Mouse (Mus musculus) liver, embryonic 16.5 days (tissue): ENCODE data around the gene Uhrf1. TPM values are rescaled to one million over a fixed set of nuclear protein-coding genes. Genes with fewer than 3 reads are reported as not detected.

Source experiments
- ATAC-seq: fragments of 200-750 bp; cut with Nextera tagmentation; 2 replicates; pipeline ENCODE4 v1.8.0; 2017; ENCODE audit warnings: low read depth, mild to moderate bottlenecking, moderate number of reproducible peaks, moderate library complexity
- H3K27ac ChIP-seq: fragments of 300-500 bp; sonication (generic); 2 replicates; pipeline ENCODE4 v1.5.1; 2014; ENCODE audit warnings: mild to moderate bottlenecking, low read length
- H3K27me3 ChIP-seq: fragments of 300-500 bp; sonication (generic); 2 replicates; pipeline ENCODE4 v1.6.1; 2014; ENCODE audit warnings: low read depth, low read length, mixed read lengths; ENCODE audit not compliant: control insufficient read depth, insufficient read depth
- H3K36me3 ChIP-seq: fragments of 300-500 bp; sonication (generic); 2 replicates; pipeline ENCODE4 v1.6.1; 2014; ENCODE audit warnings: mild to moderate bottlenecking; ENCODE audit not compliant: control insufficient read depth, insufficient read depth
- H3K4me1 ChIP-seq: fragments of 300-500 bp; sonication (generic); 2 replicates; pipeline ENCODE4 v1.6.1; 2014; ENCODE audit warnings: low read depth, low read length, mixed read lengths; ENCODE audit not compliant: control insufficient read depth
- H3K4me2 ChIP-seq: fragments of 300-500 bp; sonication (generic); 2 replicates; pipeline ENCODE4 v1.6.1; 2014; ENCODE audit warnings: low read depth, low read length, mixed read lengths
- H3K4me3 ChIP-seq: fragments of 300-500 bp; sonication (generic); 2 replicates; pipeline ENCODE4 v1.5.1; 2014; ENCODE audit warnings: low read depth, mild to moderate bottlenecking, low read length
- H3K9ac ChIP-seq: fragments of 300-500 bp; sonication (generic); 2 replicates; pipeline ENCODE4 v1.6.1; 2014; ENCODE audit warnings: low read depth, low read length
- H3K9me3 ChIP-seq: fragments of 300-500 bp; sonication (generic); replicated peaks from 2 replicates; pipeline ENCODE4 v1.6.1; 2016; ENCODE audit warnings: low read length; ENCODE audit not compliant: control insufficient read depth
- WGBS: fragments of 180-500 bp; shearing (Covaris S2); extraction: QIAGEN DNeasy Blood & Tissue Kit; methylation state at CpG from one replicate; pipeline ENCODE4 v1.1.7; 2014; ENCODE audit not compliant: insufficient replicate concordance; 5-methylcytosine and 5-hydroxymethylcytosine counted together
- polyA plus RNA-seq: library from polyadenylated mRNA; unstranded; fragments of >200 nt; fragmentation: Nextera tagmentation; extraction: Ambion mirVana; gene quantifications from 2 replicates; pipeline ENCODE4 v1.2.1, GENCODE M21; 2015

Gene Uhrf1
- polyA plus RNA-seq, 1 experiment from 2014 or later, result 86.0 TPM

DNA sequence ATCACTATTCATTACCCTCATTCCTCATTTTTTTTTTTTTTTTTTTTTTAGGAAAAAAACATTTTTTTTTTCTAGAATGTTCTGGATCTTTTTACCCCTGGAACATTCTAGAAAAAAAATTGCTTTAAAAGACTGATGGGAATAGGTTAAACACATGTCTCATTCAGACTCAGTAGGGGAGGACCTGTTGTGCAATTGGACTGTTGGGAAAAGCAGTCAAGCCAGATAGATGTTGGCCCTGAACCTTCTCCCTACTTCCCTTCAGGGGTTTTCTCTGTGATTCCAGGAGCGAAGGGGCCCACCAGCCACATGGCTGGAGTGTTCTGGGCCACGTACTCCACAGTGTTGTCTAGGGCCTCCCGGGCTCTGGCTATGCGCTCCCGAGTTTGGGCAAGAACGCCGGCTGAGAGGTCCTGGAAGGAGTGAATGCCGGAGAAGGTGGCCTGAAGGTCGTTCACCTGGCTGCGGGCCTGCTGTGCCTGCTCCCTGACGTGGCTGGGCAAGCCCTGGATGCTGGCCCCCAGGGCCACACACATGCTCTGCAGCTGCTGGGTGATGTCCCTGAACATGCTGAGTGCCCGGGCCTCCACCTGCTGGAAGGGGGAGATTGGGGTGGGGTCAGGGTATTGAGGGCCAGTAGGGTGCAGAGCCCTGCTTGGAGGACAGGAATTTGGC, 23.5 kb upstream of the Uhrf1 start:
- no peak for ATAC-seq

DNA sequence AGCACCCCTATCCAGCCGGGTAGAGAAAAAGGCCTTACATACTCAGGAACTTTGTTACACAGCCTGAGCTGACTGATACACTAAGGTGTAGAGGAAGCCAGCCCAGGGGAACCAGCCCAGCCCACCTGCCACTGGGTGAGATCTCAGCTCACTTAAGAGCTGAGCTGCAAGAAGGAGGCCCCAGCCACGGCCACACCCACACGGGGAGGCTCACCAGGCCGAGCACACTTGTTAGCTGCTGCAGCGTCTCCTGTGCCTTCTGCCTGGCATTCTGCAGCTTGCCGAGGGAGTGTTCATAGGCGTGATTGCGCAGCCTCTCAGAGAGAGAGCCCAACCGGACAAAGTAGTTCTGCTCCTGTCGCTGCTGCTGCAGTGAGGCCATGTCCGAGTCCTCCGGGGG, 21.9 kb upstream of the Uhrf1 start:
- Histone ChIP-seq H3K9ac (no peak overlapping the region), H3K27me3 (no peaks in the 10 kb centered on the region), H3K9me3 (no peaks in the 10 kb centered on the region), H3K4me3 (no peak overlapping the region), H3K4me1 (peaks cover 30% of the 10 kb centered on the region), H3K4me2 (no peak overlapping the region), H3K27ac (0 out of 2 replicates have a peak overlapping the region, but pooled peaks have one; percentile 6), H3K36me3 (peaks cover 20% of the 10 kb centered on the region)
- ATAC-seq, result no peak
- 61% methylated on average over 12 of the region's 12 CpGs for WGBS

More for the DNA sequence above, 23.5 kb upstream of the Uhrf1 start:
- peaks cover 12% of the 10 kb centered on the region for H3K36me3 ChIP-seq
- no peak overlapping the region for H3K27ac ChIP-seq
- no peak overlapping the region for H3K9ac ChIP-seq
- H3K4me1 ChIP-seq, result peaks cover 38% of the 10 kb centered on the region
- H3K4me3 ChIP-seq, result no peak overlapping the region
- H3K27me3 ChIP-seq, result no peaks in the 10 kb centered on the region
- no peak overlapping the region for H3K4me2 ChIP-seq
- no peaks in the 10 kb centered on the region for H3K9me3 ChIP-seq
- WGBS, result 89% methylated on average over 12 of the region's 12 CpGs

DNA sequence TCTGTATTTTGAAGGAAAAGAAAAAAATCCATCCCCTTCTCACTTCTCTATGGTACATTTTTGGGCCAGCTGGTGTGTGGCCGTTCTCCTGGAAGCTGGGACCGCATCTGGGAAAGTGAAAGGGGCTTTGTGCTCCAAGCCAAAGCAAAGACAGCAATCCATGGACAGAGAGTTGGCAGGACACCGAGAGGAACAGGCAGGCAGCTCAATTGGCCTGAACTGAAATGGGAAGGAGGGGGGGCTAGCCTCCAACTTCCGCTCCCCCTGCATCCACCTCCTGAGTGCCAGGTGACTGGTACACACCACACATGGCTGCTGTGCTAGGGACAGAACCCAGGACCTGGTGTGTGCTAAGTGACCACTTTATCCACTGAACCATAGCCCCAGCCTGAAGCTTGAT, 20.3 kb upstream of the Uhrf1 start:
- H3K36me3 ChIP-seq, result peaks cover 20% of the 10 kb centered on the region
- H3K9ac ChIP-seq, result no peak overlapping the region
- H3K4me1 ChIP-seq, result peaks cover 35% of the 10 kb centered on the region
- H3K4me3 ChIP-seq, result no peak overlapping the region
- H3K27me3 ChIP-seq, result no peaks in the 10 kb centered on the region
- 77% methylated on average over 4 of the region's 4 CpGs for WGBS
- H3K27ac ChIP-seq, result no peak overlapping the region
- H3K9me3 ChIP-seq, result no peaks in the 10 kb centered on the region
- no peak for ATAC-seq
- H3K4me2 ChIP-seq, result no peak overlapping the region

DNA sequence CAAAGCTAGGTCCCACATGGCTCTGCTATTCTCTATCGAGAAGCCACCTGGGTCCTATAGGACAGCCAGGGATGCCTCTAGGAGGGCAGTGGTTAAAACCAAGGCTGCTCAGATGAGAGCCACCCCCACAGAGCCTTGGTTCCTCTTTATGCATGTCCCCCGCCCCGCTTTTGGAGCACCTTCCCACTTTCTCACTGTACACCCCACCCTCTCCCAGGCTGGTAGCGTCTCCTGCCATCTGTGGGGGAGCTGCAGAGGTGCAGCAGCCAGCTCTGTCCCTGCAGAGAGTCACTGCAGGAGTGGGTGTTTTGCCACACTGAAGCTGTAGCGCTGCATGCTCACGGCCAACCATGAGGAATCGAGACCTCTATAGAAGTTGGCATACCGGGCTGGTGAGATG, 19.8 kb upstream of the Uhrf1 start:
- no peaks in the 10 kb centered on the region for H3K9me3 ChIP-seq
- ATAC-seq, result no peak
- no peak overlapping the region for H3K4me3 ChIP-seq
- no peak overlapping the region for H3K27ac ChIP-seq
- H3K4me1 ChIP-seq, result peaks cover 35% of the 10 kb centered on the region
- H3K9ac ChIP-seq, result no peak overlapping the region
- H3K4me2 ChIP-seq, result no peak overlapping the region
- no peaks in the 10 kb centered on the region for H3K27me3 ChIP-seq
- peaks cover 20% of the 10 kb centered on the region for H3K36me3 ChIP-seq
- 71% methylated on average over 8 of the region's 8 CpGs for WGBS

DNA sequence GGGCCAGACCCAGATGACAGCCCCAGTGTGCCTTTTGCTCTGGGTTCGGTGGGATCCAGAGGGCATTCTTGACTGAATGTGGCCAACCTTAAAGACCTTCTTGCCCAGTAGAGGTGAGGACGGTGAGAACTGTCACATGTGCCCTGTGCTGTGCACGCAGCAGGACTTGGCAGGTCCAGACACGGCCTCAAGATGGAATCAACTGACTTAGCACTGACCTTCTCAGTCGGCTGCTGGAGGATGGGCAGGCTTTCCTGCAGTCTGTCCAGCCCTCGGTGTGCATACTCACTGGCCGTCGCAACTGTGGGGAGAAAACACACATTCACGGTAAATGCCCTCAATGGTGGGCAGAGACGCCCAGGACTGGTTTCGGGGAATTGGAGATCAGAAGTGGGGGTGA, 17.1 kb upstream of the Uhrf1 start:
- no peak for ATAC-seq
- no peaks in the 10 kb centered on the region for H3K27me3 ChIP-seq
- H3K4me1 ChIP-seq, result peaks cover 54% of the 10 kb centered on the region
- H3K4me2 ChIP-seq, result no peak overlapping the region
- 89% methylated on average over 11 of the region's 11 CpGs for WGBS
- H3K27ac ChIP-seq, result no peak overlapping the region
- H3K4me3 ChIP-seq, result no peak overlapping the region
- H3K9ac ChIP-seq, result no peak overlapping the region
- H3K9me3 ChIP-seq, result no peaks in the 10 kb centered on the region
- peaks cover 17% of the 10 kb centered on the region for H3K36me3 ChIP-seq

DNA sequence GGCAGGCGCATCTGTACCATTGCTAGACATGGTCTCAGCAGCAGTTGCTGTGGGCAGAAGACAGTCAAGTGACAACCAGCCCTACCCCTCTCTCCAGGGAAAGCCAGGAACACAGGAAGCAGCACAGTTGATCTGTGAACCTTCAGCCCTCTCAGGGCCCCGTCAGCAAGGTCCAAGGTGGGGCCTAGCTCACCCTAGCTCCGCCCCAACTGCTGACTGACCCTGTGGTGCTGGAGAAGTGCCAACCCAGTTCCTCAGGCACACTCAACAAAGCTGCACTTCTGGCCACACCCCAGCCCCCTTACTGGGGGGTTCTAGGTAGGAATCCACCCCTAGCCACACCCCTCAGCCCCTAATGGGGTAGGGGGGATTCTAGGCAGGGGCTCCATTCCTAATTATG, 15.3 kb upstream of the Uhrf1 start:
- peak; percentile 44 for ATAC-seq
- H3K4me2 ChIP-seq, result peak overlapping the region; percentile 54
- peak overlapping the region; percentile 90 for H3K27ac ChIP-seq
- WGBS, result 32% methylated on average over 3 of the region's 3 CpGs
- H3K9me3 ChIP-seq, result no peaks in the 10 kb centered on the region
- H3K36me3 ChIP-seq, result peaks cover 13% of the 10 kb centered on the region
- H3K4me3 ChIP-seq, result peak overlapping the region; percentile 42
- no peaks in the 10 kb centered on the region for H3K27me3 ChIP-seq
- peaks cover 60% of the 10 kb centered on the region for H3K4me1 ChIP-seq
- H3K9ac ChIP-seq, result peak overlapping the region; percentile 57

DNA sequence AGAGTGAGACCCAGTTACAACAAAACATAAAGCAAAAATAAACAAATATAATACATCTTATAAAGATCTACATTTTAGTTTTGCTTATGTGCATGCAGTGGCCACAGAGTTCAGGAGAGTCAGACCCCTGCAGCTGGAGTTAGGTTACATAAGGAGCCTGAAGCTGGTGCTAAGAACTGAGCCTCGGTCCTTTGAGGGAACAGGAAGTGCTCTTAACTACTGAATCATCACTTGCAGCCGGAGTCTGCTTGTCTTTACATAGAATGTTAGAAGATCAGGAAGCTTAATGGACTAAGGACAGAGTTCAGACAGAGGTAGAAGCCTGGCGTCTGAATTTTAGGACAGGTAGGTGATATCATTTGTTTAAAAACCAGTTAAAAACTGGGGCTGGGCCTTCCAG, 14.3 kb upstream of the Uhrf1 start:
- H3K36me3 ChIP-seq, result peaks cover 9% of the 10 kb centered on the region
- peak overlapping the region; percentile 54 for H3K9ac ChIP-seq
- no peaks in the 10 kb centered on the region for H3K9me3 ChIP-seq
- 20% methylated on average over 3 of the region's 3 CpGs for WGBS
- H3K4me2 ChIP-seq, result peak overlapping the region; percentile 70
- peak overlapping the region; percentile 90 for H3K27ac ChIP-seq
- no peak for ATAC-seq
- no peaks in the 10 kb centered on the region for H3K27me3 ChIP-seq
- H3K4me1 ChIP-seq, result peaks cover 60% of the 10 kb centered on the region
- peak overlapping the region; percentile 56 for H3K4me3 ChIP-seq

DNA sequence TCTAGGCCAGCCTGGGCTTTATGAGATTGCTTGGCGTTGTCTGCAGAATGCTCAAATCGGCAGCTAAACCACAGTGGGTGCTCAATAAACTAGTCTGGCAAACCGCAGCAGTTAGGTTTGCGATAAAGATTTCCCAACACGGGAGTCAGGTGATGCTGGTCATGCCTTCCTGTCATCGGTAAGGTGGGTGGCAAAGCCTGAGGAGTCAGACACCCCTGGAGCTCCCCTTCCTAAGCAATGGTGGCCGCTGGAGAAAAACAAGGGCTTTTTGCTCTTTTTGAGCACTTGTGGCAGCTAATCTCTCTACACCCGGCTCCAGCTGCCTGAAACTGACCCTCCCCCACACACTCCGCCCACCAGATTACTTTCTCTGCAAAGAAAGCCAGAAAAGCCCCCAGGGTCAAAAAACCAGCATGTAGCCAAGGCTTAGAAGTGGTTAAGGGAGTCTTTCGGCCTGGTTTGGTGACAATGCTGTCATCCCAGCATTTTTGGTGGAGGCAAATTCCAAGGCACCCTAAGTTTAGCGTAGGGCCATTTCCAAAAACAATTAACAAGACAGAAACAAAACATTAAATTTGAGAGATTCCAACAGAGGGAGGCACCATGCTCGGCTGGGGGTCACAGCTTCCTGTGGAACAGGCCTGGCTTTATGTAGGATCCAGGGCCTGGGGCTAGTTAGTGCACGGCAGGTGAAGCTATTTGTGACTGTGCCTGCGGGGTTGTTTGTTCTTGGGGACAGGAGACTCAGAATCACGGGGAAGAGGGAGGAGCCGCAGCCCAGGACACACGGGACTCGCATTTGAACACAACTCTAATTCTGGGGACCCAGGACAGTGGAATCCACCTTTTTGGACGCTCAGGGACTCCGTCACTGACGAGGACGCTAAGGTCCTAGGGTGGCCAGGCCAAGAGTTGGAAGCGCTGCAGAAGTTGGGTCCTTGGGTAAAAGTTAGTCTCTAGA, 13.5 kb upstream of the Uhrf1 start:
- H3K27me3 ChIP-seq, result no peaks in the 10 kb centered on the region
- peak overlapping the region; percentile 70 for H3K4me2 ChIP-seq
- no peaks in the 10 kb centered on the region for H3K9me3 ChIP-seq
- peak overlapping the region; percentile 54 for H3K9ac ChIP-seq
- peak; percentile 20 for ATAC-seq
- peak overlapping the region; percentile 90 for H3K27ac ChIP-seq
- 6% methylated on average over 23 of the region's 23 CpGs for WGBS
- peaks cover 8% of the 10 kb centered on the region for H3K36me3 ChIP-seq
- peak overlapping the region; percentile 56 for H3K4me3 ChIP-seq
- H3K4me1 ChIP-seq, result peaks cover 60% of the 10 kb centered on the region
